Mouse (Mus musculus) neural tube, embryonic 14.5 days (tissue): Measurements from ENCODE around the gene Slc26a3. TPM values are rescaled to one million over a fixed set of nuclear protein-coding genes. Genes with fewer than 3 reads are reported as not detected.

Experiments
- ATAC-seq: fragments of 200-750 bp; cut with Nextera tagmentation; 2 replicates; pipeline ENCODE4 v1.8.0; 2017; ENCODE audit warnings: low read depth, mild to moderate bottlenecking, moderate TSS enrichment, moderate library complexity
- H3K27ac ChIP-seq: fragments of 300-500 bp; sonication (generic); 2 replicates; pipeline ENCODE4 v1.5.1; 2014; ENCODE audit warnings: low read depth, mild to moderate bottlenecking, control low read depth, low read length, moderate library complexity, mixed read lengths
- H3K27me3 ChIP-seq: fragments of 300-500 bp; sonication (generic); 2 replicates; pipeline ENCODE4 v1.6.1; 2014; ENCODE audit warnings: low read length; ENCODE audit not compliant: control insufficient read depth, insufficient read depth
- H3K36me3 ChIP-seq: fragments of 300-500 bp; sonication (generic); 2 replicates; pipeline ENCODE4 v1.6.1; 2014; ENCODE audit warnings: low read length, mixed read lengths; ENCODE audit not compliant: control insufficient read depth, insufficient read depth
- H3K4me1 ChIP-seq: fragments of 300-500 bp; sonication (generic); 2 replicates; pipeline ENCODE4 v1.6.1; 2014; ENCODE audit warnings: low read length; ENCODE audit not compliant: control insufficient read depth, insufficient read depth
- H3K4me2 ChIP-seq: fragments of 300-500 bp; sonication (generic); 2 replicates; pipeline ENCODE4 v1.6.1; 2014; ENCODE audit warnings: mild to moderate bottlenecking, low read depth, low read length, control low read depth
- H3K4me3 ChIP-seq: fragments of 300-500 bp; sonication (generic); 2 replicates; pipeline ENCODE4 v1.5.1; 2014; ENCODE audit warnings: low read depth, low read length, control low read depth, mixed read lengths
- H3K9ac ChIP-seq: fragments of 300-500 bp; sonication (generic); replicated peaks from 2 replicates; pipeline ENCODE4 v1.6.1; 2014; ENCODE audit warnings: low read depth, mild to moderate bottlenecking, control low read depth, low read length, mixed read lengths
- H3K9me3 ChIP-seq: fragments of 300-500 bp; sonication (generic); 2 replicates; pipeline ENCODE4 v1.6.1; 2016; ENCODE audit warnings: low read length; ENCODE audit not compliant: control insufficient read depth
- WGBS: fragments of 180-500 bp; shearing (Covaris S2); extraction: QIAGEN DNeasy Blood & Tissue Kit; methylation state at CpG from one replicate; pipeline ENCODE4 v1.1.7; 2014; 5-methylcytosine and 5-hydroxymethylcytosine counted together
- polyA plus RNA-seq: library from polyadenylated mRNA; unstranded; fragments of >200 nt; fragmentation: Nextera tagmentation; extraction: Ambion mirVana; gene quantifications from 2 replicates; pipeline ENCODE4 v1.2.1, GENCODE M21; 2014

The Slc26a3 gene
- polyA plus RNA-seq = 0.19 and 0.72 TPM in 2 replicates

- Histone ChIP-seq H3K9ac (no peak within 1 kb of the TSS), H3K9me3 (no peaks in the 10 kb centered on the region), H3K4me1 (no peaks in the 10 kb centered on the region), H3K27ac (no peak within 1 kb of the TSS), H3K4me2 (no peak within 1 kb of the TSS), H3K4me3 (no peak within 1 kb of the TSS), H3K27me3 (no peaks in the 10 kb centered on the region), H3K36me3 (no peaks in the 10 kb centered on the region)
- no peak for ATAC-seq
- 90% methylated on average over 3 of the region's 3 CpGs for WGBS
Measured at GRCm38 (mm10) chr12:31390571-31390970, at the start of gene Slc26a3. Gene Slc26a3 (plus strand): TSS chr12:31390871.

GRCm38 (mm10) chr12:31350191-31350943 is 40.3 kb upstream of the Slc26a3 start:
- WGBS = 29% methylated on average over 15 of the region's 15 CpGs
- H3K4me3 ChIP-seq = peak overlapping the region; percentile 98
- H3K9me3 ChIP-seq = no peaks in the 10 kb centered on the region
- 0 out of 2 replicates have a peak, but pooled peaks cover 3% of the 10 kb centered on the region for H3K36me3 ChIP-seq
- H3K4me1 ChIP-seq = peaks cover 5% of the 10 kb centered on the region
- no peak for ATAC-seq
- H3K9ac ChIP-seq = peak overlapping the region; percentile 94
- H3K27ac ChIP-seq = peak overlapping the region; percentile 78
- peak overlapping the region; percentile 84 for H3K4me2 ChIP-seq
- no peaks in the 10 kb centered on the region for H3K27me3 ChIP-seq

GRCm38 (mm10) chr12:31350944-31351928 is 39.4 kb upstream of the Slc26a3 start, which contains the start of gene Dld:
Gene Dld (minus strand): TSS chr12:31351453.
- Histone ChIP-seq H3K9ac (peak within 1 kb of the TSS; percentile 94), H3K4me1 (peaks cover 5% of the 10 kb centered on the region), H3K36me3 (0 out of 2 replicates have a peak, but pooled peaks cover 3% of the 10 kb centered on the region), H3K27me3 (no peaks in the 10 kb centered on the region), H3K27ac (peak within 1 kb of the TSS; percentile 78), H3K4me3 (peak within 1 kb of the TSS; percentile 98), H3K4me2 (peak within 1 kb of the TSS; percentile 84), H3K9me3 (no peaks in the 10 kb centered on the region)
- ATAC-seq = peak; percentile 100
- WGBS = 5% methylated on average over 66 of the region's 66 CpGs

- WGBS = 60% methylated on average over 3 of the region's 3 CpGs
Measured at GRCm38 (mm10) chr12:31366428-31366827, 24.2 kb upstream of the Slc26a3 start.

GRCm38 (mm10) chr12:31367721-31368120 is 22.9 kb upstream of the Slc26a3 start:
- no peak for ATAC-seq
- Histone ChIP-seq H3K4me1 (no peaks in the 10 kb centered on the region), H3K27ac (no peak overlapping the region), H3K4me3 (no peak overlapping the region), H3K9ac (no peak overlapping the region), H3K4me2 (no peak overlapping the region), H3K9me3 (no peaks in the 10 kb centered on the region), H3K36me3 (no peaks in the 10 kb centered on the region), H3K27me3 (no peaks in the 10 kb centered on the region)
- 76% methylated on average over 5 of the region's 5 CpGs for WGBS

More at GRCm38 (mm10) chr12:31366428-31366827, 24.2 kb upstream of the Slc26a3 start:
- Histone ChIP-seq H3K4me1 (no peaks in the 10 kb centered on the region), H3K27me3 (no peaks in the 10 kb centered on the region), H3K9me3 (no peaks in the 10 kb centered on the region), H3K27ac (no peak overlapping the region), H3K4me3 (no peak overlapping the region), H3K9ac (no peak overlapping the region), H3K4me2 (no peak overlapping the region), H3K36me3 (no peaks in the 10 kb centered on the region)
- no peak for ATAC-seq

- no peak overlapping the region for H3K9ac ChIP-seq
- no peak overlapping the region for H3K27ac ChIP-seq
- no peaks in the 10 kb centered on the region for H3K9me3 ChIP-seq
- H3K4me1 ChIP-seq = no peaks in the 10 kb centered on the region
- no peak overlapping the region for H3K4me2 ChIP-seq
- no peak overlapping the region for H3K4me3 ChIP-seq
- ATAC-seq = no peak
- H3K27me3 ChIP-seq = no peaks in the 10 kb centered on the region
- no peaks in the 10 kb centered on the region for H3K36me3 ChIP-seq
- WGBS = 89% methylated on average over 1 of the region's 1 CpGs
Measured at GRCm38 (mm10) chr12:31369118-31369517, 21.6 kb upstream of the Slc26a3 start.

- H3K4me3 ChIP-seq = no peak overlapping the region
- no peak overlapping the region for H3K4me2 ChIP-seq
- no peaks in the 10 kb centered on the region for H3K9me3 ChIP-seq
- H3K9ac ChIP-seq = no peak overlapping the region
- WGBS = 85% methylated on average over 7 of the region's 7 CpGs
- no peak overlapping the region for H3K27ac ChIP-seq
- H3K36me3 ChIP-seq = no peaks in the 10 kb centered on the region
- H3K27me3 ChIP-seq = no peaks in the 10 kb centered on the region
- ATAC-seq = no peak
- no peaks in the 10 kb centered on the region for H3K4me1 ChIP-seq
Measured at GRCm38 (mm10) chr12:31369656-31370055, 21.0 kb upstream of the Slc26a3 start.

GRCm38 (mm10) chr12:31374603-31375282 is 15.9 kb upstream of the Slc26a3 start:
- no peak overlapping the region for H3K9ac ChIP-seq
- peak; percentile 89 for ATAC-seq

More at GRCm38 (mm10) chr12:31374603-31375282, 15.9 kb upstream of the Slc26a3 start:
- no peaks in the 10 kb centered on the region for H3K9me3 ChIP-seq
- 0 out of 2 replicates have a peak, but pooled peaks cover 2% of the 10 kb centered on the region for H3K4me1 ChIP-seq
- H3K36me3 ChIP-seq = no peaks in the 10 kb centered on the region
- H3K27ac ChIP-seq = no peak overlapping the region
- no peaks in the 10 kb centered on the region for H3K27me3 ChIP-seq
- WGBS = 37% methylated on average over 9 of the region's 9 CpGs
- no peak overlapping the region for H3K4me3 ChIP-seq
- H3K4me2 ChIP-seq = peak overlapping the region; percentile 14; the same call in 1 of the 2 replicates
